Mouse (Mus musculus): ENCODE data around the gene Ncoa3.

DNA sequence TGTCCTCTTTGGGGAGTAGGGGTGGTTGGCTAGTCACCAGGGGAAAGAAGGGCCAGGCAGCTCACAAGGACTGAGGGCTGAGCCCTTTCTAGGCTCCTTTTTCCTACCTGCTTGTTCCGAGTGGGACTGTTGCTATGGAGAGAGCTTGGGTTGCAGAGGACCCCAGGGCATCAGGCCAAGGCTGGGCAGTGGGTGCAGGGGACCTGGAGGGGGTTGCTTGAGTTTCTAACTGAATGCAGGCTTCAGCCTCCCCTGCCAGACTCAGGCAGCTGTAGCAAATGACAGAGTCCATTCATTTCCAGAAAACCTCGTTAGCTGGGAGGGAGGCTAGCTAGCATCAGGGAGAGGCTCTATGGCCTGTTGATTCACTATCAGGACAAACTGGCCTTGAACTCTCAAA, 114.2 kb downstream of the Ncoa3 start:
- no peak for TF ChIP-seq ZC3H11A (IDR thresholded peaks at IDR 0.05; ENCODE audit: borderline replicate concordance, low read depth, low read length)
- TF ChIP-seq ZNF384 (IDR thresholded peaks at IDR 0.05; ENCODE audit: low read depth, low read length): no peak
- no peak for TF ChIP-seq MAFK (IDR thresholded peaks at IDR 0.05; ENCODE audit: insufficient read depth, low read depth, low read length)
- no peak for TF ChIP-seq HCFC1 (IDR thresholded peaks at IDR 0.05; ENCODE audit: borderline replicate concordance, insufficient read depth, low read length)
- TF ChIP-seq CHD2 (IDR thresholded peaks at IDR 0.05; ENCODE audit: low read depth, low read length): no peak

Measured in ES-E14 (cell line).